Mouse (Mus musculus) embryo, embryonic 9.5 days (tissue): Measurements from ENCODE around the gene Eaf2.

Experiments used
- DNase-seq: peaks from one replicate; pipeline ENCODE4 v3.0.0-alpha.2; 2017; ENCODE audit errors: extremely low spot score

Eaf2 gene

DNA sequence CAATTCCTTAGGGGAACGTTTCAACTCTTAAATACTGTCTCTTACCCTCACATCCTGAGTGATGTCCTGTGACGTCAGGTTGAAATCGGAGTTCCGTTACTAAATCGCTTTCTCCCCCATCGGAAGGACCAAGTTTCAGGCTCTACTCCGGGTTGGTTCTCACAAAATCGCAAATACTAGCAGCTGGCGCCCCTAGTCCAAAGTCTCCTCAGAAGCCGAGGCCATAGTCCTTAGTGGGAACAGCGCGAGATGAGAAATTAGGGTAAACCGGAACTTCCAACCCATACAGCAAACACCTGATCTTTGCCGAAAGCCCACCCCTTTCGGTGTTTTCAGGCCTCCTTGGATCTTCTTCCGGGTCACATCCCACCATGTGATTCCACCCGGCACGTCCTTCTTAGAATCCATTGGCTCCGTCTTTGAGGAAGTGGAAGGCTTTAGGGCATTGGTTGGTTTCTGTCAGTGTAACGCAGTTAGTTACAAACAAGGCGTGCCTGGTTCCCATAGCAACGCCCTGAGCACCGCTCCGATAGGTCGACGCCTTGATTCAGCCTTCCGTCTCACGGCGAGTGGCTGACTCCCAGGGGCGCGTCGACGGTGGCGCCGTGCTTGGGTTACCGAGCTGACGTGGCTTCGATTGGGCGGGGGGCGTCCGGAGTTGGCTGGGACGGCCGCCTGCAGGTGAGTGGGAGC is at the start of gene Eaf2, which contains the start of gene Golgb1:
TSS of gene Eaf2 (minus strand) at position 421 of the 693 bp plus-strand sequence.
TSS of gene Golgb1 (plus strand) at position 558 of the 693 bp plus-strand sequence.
- peak; percentile 91 for DNase-seq

DNA sequence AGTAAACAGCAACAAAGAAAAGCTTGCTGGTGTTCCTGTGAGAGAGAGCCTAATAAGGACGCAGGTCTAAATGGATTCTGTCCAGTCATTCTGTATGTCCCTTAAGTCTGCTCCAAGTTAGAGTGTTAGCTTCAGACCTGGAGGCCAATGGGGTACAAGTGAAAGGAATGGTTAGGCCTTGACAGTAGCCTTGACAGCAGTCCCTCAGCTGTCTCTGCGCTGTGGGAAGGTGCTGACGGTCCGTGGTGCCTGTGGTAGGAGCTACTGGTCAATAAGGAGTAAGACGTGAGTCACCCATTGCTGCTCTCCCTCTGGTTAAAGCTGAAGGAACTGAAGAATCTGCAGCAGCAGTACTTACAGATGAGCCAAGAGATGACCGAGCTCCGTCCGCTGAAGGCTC is 49.5 kb upstream of the Eaf2 start:
- DNase-seq: no peak

DNA sequence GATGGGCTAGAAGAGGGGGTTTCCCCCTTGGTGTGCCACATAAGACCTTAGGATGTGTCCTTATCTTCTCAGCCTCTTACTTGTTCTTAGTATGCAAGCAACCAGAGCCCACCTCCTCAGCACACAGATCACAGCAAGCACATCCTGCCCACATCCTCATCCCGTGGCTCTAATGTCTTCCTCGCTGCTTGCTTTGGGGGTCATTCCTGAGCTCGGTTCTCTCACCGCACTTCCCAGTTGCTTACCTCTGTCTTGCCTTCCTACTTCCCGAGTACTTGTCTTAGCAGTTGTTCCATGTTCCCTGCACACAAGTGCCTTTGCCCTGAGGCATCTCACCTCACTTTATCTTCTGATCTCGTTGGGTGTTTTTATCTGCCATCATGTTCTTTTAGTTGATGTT is 47.2 kb upstream of the Eaf2 start:
- DNase-seq: no peak

DNA sequence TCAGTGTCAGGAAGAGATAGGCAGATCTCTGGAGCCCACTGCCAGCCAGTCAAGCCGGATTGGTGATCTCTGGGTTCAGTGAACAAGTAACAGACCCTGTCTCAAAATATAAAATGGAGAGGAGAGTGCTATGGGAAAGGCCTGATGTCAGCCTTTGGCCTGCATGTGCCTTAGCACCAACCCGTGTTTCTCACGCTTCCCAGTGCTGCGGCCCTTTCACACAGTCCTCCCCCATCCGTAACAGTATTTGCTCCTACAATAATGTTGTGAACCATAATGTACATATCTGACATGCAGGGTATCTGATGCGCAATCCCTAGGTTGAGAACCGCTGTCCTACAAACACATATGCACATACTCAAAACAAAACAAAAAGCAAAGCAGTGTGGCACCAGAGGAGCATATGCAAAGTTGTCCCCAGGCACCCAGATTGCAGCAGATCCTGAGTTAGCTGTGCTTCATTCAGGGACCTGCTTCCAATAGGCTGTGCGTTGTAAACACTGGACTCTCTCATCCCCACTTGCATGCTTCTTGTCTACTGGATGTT is 46.3 kb upstream of the Eaf2 start:
- DNase-seq: no peak

DNA sequence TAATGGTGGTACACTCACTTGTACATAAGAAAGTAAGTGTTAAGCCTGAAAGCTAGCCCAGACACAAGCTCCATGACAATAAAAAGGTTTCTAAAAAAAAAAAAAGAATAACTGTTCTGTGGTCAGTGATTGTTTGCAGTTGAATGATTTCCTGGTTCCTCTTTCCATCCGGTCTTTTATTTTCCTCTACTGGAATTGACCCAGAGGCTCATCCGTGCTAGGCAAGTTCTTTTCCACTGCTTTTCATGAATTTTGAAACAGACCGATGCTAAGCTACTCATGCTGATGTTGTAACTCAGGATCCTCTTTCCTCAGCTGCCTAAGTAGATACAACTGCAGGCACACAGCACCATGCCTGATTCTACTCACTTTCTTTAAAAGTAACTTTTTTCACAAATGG is 45.6 kb upstream of the Eaf2 start:
- DNase-seq: no peak

DNA sequence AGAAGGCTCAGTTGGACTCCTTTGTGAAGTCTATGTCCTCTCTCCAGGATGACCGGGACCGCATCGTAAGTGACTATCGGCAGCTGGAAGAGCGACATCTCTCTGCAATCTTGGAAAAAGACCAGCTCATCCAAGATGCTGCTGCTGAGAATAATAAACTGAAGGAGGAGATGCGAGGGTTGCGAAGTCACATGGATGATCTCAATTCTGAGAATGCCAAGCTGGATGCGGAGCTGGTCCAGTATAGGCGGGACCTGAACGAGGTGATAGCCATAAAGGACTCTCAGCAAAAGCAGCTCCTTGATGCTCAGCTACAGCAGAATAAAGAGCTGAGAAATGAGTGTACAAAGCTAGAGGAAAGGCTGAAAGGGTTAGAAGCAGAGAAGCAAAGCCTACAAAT is 43.7 kb upstream of the Eaf2 start:
- DNase-seq: no peak

DNA sequence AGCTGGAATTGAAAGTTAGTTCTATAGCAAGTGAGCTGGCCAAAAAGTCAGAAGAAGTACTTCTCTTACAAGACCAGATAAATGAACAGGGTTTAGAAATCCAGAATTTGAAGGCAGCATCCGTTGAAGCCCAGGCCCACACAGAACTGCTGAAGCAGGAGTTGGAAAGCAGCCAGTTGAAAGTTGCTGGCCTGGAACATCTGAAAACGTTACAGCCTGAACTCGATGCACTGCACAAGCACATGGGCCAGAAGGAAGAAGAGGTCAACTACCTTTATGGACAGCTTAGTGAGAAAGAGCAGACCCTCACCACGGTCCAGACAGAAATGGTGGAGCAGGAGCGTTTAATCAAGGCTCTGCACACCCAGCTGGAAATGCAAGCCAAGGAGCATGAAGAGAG is 39.4 kb upstream of the Eaf2 start:
- no peak for DNase-seq

DNA sequence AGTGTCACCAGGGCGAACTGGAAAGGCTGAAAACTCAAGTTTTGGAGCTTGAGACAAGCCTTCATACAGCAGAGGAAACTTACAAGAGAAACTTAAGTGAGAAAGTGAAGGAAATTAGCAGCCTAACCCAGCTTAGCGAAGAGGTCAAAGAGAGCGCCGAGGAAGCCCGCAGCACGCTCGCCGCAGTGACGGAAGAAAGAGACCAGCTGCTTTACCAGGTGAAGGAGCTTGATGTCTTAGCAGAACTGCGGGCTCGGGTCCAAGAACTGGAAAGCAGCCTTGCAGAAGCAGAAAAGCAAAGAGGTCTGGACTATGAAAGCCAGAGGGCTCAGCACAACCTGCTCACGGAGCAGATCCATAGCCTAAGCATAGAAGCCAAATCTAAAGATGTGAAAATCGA is 37.5 kb upstream of the Eaf2 start:
- no peak for DNase-seq

DNA sequence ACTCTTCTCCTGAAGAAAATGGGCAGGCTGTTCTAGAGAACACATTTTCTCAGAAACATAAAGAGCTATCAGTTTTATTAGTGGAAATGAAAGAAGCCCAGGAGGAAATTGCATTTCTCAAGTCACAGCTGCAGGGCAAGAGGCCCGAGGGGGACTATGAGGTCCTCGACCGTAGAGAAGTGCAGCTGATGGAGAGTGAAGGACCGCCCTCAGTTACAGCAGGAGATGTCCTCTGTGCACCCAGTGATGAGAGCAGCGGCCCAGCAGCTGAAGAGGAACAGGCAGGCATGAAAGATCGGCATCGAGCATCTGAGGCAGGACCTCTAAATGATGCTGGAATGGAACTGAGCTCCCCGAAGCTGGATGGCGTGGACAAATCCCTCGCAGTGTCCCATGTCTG is 37.1 kb upstream of the Eaf2 start:
- DNase-seq: no peak

DNA sequence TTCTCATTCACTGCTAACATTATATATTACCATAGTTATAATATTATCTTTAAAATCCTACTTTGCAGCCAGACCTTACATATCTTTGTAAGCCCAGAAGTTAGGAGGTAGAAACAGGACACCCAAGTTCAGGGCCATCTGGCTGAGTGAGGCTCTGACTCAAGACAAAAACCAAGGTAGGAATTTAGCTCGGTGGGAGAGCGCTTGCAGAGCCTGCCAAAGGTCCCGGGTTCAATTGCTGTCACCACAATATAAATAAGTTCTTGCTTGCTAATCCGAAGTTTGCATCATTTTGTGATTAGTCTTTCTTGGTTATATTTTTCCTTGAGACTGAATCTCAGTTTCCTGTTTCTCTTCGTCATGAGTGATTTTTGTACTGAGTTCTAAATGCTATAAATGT is 28.4 kb upstream of the Eaf2 start:
- no peak for DNase-seq

DNA sequence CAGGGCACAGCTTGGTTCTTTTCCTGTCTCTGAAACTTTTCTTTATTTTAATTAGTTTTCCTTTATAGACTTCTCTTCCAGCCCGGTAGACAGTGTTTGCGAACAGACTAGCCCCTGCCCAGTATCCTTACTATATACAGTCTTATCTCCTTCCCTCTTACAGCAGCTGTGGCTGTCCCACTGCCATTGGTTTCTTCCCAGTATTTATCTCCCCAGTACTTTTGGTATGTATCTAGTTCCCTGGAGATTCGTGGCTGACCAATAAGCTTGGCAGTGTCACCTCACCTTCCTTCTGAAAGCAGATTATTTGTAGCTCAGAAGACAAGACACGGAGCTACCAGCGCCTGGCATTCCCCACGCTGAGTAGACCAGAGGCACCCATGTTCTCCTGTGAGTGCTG is 21.9 kb upstream of the Eaf2 start:
- no peak for DNase-seq

DNA sequence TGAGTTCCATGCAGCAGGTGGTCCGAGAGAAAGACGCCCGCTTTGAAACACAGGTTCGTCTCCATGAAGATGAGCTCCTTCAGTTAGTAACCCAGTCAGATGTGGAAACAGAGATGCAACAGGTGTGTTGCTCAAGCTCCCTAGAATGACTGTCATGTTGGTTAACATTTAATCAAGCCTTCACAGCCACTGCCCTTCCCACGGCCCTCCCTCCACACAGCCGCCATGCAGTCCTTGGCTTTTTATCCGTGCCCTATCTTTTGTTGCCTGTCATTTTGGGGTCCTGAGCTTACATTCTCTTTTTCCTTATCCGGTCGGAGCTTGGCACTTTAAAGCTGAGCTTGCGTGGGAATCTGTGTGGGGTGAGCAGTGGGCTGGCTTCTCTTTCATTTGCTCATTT is 18.5 kb upstream of the Eaf2 start:
- no peak for DNase-seq

DNA sequence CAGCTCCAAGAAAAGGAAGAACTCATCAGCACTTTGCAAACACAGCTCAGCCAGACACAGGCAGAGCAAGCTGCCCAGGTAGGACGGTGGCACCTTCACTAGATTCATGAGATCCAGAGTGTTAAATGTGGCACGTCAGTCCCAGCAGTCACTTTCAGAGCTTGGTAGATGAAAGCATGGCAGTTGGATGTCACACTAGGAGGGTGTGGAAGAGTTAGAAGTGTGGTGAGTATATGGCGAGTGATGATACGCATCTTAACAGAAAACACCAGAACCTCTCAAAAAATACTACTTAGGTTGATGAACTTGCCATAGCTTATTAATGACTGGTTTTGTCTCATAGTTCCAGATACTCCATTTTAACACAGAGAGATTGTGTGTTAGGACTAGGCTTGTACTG is 16.6 kb upstream of the Eaf2 start:
- no peak for DNase-seq

DNA sequence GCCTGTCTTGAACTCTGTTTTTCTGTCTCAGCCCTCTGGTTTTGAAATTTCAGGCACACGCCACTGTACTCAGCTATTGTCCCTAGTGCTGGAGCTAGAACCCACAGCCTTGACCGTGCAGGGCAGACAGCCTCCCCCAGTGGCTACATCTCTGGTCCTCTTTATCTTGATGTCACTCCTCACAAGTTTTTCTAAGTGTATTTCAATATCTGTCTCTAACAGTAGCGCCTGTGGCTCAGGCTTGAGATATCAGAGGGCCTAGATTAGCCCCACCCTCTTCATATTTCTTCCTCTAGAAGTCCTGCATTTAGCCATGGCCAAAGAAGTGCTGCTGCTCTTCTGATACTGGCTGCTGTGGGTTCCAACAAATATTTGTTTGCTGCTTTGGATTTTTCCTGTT is 15.8 kb upstream of the Eaf2 start:
- DNase-seq: no peak

DNA sequence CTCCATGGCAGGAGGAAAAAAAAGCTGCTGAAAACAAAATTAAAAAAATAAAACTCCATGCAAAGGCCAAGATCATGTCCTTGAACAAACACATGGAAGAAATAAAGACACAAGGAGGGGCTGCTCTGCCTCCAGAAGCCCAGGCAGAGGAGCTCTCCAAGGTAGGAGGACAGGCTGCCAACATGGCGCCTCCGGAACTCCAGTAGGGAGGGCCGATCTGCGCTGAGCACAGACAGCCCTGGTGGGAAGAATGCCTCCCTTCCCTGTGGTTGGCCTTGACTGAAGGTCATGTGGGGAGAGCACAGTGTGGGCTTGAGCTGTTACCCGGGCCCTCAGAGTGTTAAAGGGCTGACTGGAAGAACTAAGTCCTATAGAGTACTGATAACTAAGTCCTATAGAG is 12.7 kb upstream of the Eaf2 start:
- DNase-seq: no peak

DNA sequence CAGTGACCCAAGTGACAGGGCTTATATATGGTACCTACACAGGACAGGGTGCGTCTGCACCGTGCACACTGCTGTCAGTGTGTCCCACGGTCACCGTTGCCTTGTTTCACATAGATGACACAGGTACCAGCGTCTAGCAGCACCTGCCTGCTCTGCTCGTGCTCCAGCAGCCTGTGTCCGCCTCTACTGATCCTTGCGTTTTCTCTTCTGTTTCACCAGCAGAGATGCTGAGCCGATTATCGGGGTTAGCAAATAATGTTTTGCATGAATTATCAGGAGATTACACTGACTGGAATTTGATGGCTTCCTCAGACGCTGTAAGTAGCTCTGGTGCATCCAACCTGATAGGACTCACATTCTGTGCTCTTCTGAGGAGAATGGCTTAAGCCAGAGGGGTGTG is 11.1 kb upstream of the Eaf2 start:
- DNase-seq: no peak

DNA sequence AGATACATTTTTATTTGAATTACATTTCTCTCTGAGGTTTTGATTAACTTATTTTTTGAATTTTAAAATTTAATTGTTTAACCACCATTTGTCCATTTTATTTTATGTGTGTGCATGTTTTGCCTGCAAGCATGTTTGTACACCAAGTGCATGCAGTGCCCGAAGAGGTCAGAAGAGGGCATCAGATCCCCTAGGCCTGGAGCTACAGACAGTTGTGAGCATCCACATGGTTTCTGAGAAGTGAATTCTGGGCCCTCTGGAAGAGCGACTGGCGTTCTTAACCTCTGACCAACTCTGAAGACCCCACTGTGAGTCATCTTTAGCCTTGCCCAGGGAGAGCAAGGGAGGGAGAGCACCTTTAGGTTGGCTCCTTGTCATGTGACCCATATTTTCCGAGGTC is 10.1 kb upstream of the Eaf2 start:
- peak; percentile 35 for DNase-seq

DNA sequence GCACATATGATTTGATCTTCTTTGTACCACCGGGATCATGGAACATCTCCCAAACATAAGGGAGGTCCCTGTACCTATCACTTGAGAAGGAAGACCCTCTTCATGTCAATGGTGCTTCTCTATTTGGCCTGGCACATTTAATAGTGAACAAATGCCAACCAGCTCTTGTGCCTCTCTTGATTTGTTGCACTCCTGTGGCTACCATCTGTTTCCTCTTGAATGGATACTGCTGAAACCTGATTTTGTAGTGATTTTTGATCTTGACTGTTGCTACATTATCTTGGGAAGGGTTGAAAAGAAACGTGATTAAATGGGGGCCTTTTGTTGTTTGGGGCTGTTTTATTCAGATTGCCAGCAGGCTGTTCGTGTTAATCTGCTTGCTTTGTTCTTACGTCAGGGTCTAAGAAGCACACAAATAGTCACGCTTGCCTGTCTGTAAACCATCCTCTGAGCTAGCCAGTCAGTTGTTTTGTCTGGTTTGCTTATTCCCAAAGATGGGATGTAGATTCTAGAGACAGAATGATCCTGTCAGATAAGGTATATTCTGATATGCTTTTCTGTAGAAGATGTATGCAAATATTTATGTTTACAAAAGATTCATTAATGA is 8.0 kb upstream of the Eaf2 start:
- DNase-seq: no peak

DNA sequence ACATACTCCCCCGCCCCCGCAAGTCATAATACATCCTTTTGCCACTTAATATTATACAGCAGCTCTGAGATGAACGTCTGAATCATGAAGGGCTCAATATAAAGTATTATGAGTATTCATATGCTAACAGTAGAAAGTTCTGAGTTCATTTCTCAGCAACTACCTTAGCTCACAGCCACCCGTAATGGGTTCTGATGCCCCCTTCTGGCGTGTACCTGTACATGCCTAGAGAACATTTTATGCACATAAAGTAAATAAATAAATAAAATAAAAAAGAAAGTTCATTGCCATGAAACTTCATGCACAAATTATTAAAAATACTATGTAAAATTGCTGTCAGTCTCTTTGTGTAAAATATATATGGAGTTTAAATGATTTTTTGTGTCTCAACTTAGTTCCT is 2.5 kb upstream of the Eaf2 start:
- DNase-seq: no peak

DNA sequence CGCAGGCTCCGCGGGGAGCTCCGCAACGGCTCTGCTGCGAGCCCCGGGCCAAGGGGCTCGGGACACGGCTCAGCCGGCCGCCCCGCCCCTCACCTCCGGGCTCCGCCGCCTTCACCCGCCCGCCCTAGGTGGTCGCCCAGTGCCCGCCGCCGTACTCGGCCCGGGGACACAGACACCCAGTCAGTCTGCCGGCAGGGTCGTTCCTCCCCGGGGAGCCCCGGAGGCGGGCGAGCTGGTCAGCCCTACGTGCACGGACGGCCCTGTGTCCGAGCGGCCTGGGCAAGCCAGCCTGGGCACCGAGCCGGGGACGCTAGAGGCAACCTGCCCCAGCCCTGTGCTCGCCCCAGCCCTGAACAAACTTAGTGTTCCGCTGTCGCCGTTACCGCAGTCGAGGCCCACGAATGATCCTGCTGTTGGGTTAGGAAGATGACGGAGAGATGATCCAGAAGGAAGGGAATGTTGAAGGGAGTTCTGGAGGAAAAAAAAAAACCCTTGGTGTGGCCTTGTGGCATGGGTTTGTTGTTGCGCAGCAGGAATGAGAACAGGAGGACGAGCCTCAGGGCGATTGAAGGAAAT is 561 bp upstream of the Eaf2 start:
- no peak for DNase-seq

DNA sequence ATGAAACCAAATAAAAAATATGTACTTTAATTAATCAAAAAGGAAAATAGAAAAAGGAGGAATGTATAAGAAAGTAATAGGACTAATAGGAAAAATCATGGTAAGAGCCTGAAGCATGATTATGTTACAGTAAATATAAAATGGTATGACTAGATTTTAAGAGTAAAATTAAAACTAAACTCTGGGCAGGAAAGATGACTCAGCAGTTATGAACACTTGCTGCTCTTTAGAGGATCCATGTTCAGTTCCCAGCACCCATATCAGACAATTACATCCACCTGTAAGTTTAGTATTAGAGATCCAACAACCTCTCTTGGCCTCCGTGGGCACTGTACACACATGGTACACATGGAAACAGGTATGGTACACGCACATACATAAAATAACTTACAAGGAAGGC is 5.4 kb downstream of the Eaf2 start:
- DNase-seq: no peak

DNA sequence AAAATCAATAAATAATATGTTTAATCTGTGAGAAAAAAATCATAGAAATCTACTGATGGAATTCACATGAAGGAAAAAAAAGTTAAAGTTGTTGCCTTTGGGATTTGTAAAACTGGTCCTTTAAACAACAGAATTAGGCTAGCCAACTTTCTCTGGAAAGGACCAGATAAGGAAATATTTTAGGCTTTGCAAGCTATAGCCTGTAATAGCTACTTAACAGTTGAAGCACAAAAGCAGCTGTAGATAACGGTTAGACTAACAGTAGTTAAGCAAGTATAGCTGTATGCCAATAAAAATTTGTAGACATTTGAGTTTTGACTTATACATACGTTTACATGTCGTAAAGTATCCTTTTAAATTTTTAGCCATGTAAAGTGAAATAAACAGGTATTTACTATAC is 11.2 kb downstream of the Eaf2 start:
- DNase-seq: no peak

DNA sequence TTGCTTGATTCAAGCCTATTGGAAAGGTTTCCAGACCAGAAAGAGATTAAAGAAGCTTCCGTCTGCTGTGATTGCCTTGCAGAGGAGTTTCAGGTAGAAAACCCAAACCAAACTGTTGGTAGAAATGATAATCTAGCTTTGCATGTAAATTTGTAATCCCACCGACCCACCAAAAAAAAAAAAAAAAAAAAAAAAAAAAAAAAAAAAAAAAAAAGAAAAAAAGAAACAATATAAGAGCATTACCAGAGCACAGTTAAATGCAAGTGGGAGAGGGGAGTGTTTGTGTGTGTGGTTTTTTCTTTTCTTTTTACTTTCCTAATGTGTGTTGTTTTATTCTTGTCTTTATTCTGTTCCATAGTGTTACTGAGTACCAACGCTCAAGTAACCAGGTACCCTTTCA is 23.6 kb downstream of the Eaf2 start:
- DNase-seq: no peak
